Mouse (Mus musculus) left cerebral cortex, postnatal 25 days (tissue): Measurements from ENCODE around the gene Gm9602. TPM values are rescaled to one million over a fixed set of nuclear protein-coding genes. Genes with fewer than 3 reads are reported as not detected.
"Not testable (repeated sequence)": the region's sequence is repeated elsewhere in the genome, so short reads cannot be mapped to it uniquely, and the experiment has no call there.

Experiments used
- DNase-seq, 2 experiments: peaks; one replicate each; pipeline ENCODE4 v3.0.0; 2022; ENCODE audit warnings: low spot score in 2 of 2, mixed read lengths in 1 of 2
- intact Hi-C: fragments of 180-260 bp; cut with DNase I; formaldehyde crosslinking; loops from one replicate; pipeline ENCODE4 v1.15.1; 2025
- total RNA-seq, 2 experiments: library from RNA; stranded (reverse); gene quantifications; 2 replicates each; pipeline ENCODE4 v1.2.3; 2021

Gm9602 gene
- total RNA-seq = not detected

- DNase-seq, intact Hi-C loops: not testable (repeated sequence)
These were observed at the start of gene Gm9602 for GRCm38 (mm10) chr14:4776037-4776436. Gene Gm9602 (plus strand): TSS chr14:4776337.

DNA sequence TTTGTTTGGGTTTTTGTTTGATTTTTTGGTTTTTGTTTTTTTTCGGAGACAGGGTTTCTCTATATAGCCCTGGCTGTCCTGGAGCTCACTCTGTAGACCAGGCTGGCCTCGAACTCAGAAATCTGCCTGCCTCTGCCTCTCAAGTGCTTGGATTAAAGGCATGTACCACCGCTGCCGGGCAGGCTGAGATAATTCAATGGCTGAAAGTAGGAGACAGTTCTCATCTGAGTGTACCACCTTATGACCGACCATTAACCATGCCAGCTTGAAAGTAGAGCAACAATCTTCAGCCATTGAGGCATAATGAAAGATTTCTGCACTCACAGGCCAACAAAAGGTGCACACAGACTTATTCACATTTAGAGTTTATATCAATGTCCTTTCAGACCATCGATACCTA lies 30.3 kb downstream of the Gm9602 start:
- DNase-seq = peak in 1 of 2 experiments; percentile 4
- intact Hi-C loops = not testable (repeated sequence)

- DNase-seq, intact Hi-C loops: not testable (repeated sequence)
These were observed 45.8 kb downstream of the Gm9602 start for GRCm38 (mm10) chr14:4821950-4822349.

Other genes starting within 250 kb of the Gm9602 start
- gene Gm3047, start 220.9 kb upstream of the Gm9602 start, total RNA-seq = not detected
- under 1 TPM; 0.32 to 0.44 TPM for gene Gm8159, start 144.0 kb upstream of the Gm9602 start, total RNA-seq
- gene Gm3239, start 112.1 kb upstream of the Gm9602 start, total RNA-seq = under 1 TPM in 1 of 2 experiments, not detected in 1; 0.23 TPM
- not detected for gene Gm7876, start 67.1 kb upstream of the Gm9602 start, total RNA-seq
- gene Gm3252, start 49.6 kb upstream of the Gm9602 start, total RNA-seq = under 1 TPM in 1 of 2 experiments, not detected in 1; 0.43 TPM
- not detected for gene Gm3269, start 61.8 kb downstream of the Gm9602 start, total RNA-seq
- not detected for gene Gm3264, start 79.2 kb downstream of the Gm9602 start, total RNA-seq
- gene Gm3278, start 116.1 kb downstream of the Gm9602 start, total RNA-seq = not detected
- gene Gm8297, start 207.6 kb downstream of the Gm9602 start, total RNA-seq = not detected
- gene Gm3298, start 239.6 kb downstream of the Gm9602 start, total RNA-seq = 1 to 10 TPM in 1 of 2 experiments, not detected in 1; 1.4 TPM